Mouse (Mus musculus): ENCODE results near the gene Kbtbd4. TPM values are rescaled to one million over a fixed set of nuclear protein-coding genes. Genes with fewer than 3 reads are reported as not detected.
"Not testable (repeated sequence)": the region's sequence is repeated elsewhere in the genome, so short reads cannot be mapped to it uniquely, and the experiment has no call there.

The Kbtbd4 gene
- polyA plus RNA-seq, 1 experiment from 2014 or later = 57.8 TPM

DNA sequence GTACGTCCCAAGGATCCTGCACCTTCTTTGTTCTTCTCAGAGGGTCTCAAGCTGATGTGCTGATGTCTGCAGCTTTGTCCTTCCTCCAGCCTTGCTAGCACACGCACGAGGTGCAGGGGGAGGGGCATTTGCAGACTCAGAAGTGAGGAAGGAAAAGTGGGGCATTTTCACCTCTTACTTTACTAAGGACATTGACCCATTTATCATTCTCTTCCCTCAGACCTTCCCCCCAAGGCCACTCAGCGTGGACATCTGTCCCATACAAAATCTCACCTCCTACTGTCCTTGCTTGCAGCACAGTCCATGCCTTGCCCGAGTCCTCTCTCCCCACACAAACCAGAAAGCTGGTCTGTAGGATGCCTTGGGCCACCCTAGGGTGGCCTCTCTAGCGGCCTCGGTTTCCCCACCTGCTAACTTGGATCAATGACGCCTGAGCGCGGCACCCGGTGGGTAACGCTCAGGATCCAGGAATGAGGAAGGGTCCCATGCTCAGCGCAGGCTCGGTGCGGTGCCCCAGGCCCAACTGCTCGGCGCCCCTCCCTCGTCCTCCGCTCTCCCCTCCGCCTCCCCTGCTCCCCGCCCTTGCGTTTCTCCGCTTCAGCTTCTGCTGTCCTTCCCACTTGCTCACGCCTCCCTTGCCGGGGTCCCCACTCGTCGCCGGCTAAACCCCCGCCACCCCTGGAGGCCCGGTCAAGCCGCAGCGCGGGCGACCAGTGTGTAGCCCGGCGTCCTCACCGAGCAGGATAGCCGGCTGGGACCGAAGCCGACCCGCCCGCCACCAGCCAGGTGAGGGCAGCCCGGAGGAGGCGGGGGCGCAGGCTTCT is 19.1 kb upstream of the Kbtbd4 start, which contains the start of gene C1qtnf4:
C1qtnf4 (plus strand) TSS at position 643 of the 824 bp plus-strand sequence.
- Histone ChIP-seq H3K4me1 (peaks cover 45% of the 10 kb centered on the region), H3K27ac (replicated peaks) (peak within 1 kb of the TSS; percentile 81), H3K27me3 (ENCODE audit: low read depth, poor library complexity, severe bottlenecking) (peaks cover 82% of the 10 kb centered on the region), H3K4me3 (peak within 1 kb of the TSS; percentile 66), H3K36me3 (no peaks in the 10 kb centered on the region), H3K9me3 (replicated peaks) (no peaks in the 10 kb centered on the region; the same call in 1 of the 2 replicates)
- WGBS = 2% methylated on average over 45 of the region's 45 CpGs
- DNase-seq (ENCODE audit: low spot score) = peak; percentile 66

- peak overlapping the region; percentile 81; the same call in 1 of the 2 replicates for H3K27ac ChIP-seq (replicated peaks)
- DNase-seq (ENCODE audit: low spot score) = no peak
- peaks cover 84% of the 10 kb centered on the region for H3K27me3 ChIP-seq (ENCODE audit: low read depth, poor library complexity, severe bottlenecking)
- 21% methylated on average over 6 of the region's 6 CpGs for WGBS
- H3K4me1 ChIP-seq = peaks cover 44% of the 10 kb centered on the region
- H3K36me3 ChIP-seq = no peaks in the 10 kb centered on the region
- H3K9me3 ChIP-seq (replicated peaks) = no peaks in the 10 kb centered on the region; the same call in 1 of the 2 replicates
- peak overlapping the region; percentile 66 for H3K4me3 ChIP-seq
These were observed 18.1 kb upstream of the Kbtbd4 start for GRCm38 (mm10) chr2:90886436-90886835.

DNA sequence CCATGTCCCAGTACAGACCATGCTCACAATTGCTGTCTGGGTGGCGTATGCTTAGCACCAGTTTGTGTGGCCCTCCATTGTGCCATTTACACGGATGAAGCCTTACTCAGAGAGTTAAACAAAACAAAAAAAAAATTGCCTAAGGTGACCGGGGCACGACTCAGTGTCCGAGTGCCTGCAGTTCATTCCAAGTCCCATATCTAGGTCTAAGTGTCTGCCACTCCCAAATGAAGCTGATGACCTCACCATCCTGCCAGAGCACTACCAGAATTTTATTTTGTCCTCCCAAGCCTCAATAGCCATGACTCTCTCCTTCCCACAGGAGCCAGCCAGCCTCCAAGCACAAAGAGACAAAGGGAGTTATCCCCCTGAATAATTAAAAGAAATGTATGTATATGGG is 16.9 kb upstream of the Kbtbd4 start:
- peaks cover 96% of the 10 kb centered on the region for H3K27me3 ChIP-seq (ENCODE audit: low read depth, poor library complexity, severe bottlenecking)
- no peaks in the 10 kb centered on the region; the same call in 1 of the 2 replicates for H3K9me3 ChIP-seq (replicated peaks)
- WGBS = 76% methylated on average over 5 of the region's 5 CpGs
- H3K4me3 ChIP-seq = no peak overlapping the region
- H3K36me3 ChIP-seq = peaks cover 7% of the 10 kb centered on the region
- no peak overlapping the region for H3K27ac ChIP-seq (replicated peaks)
- peaks cover 47% of the 10 kb centered on the region for H3K4me1 ChIP-seq
- no peak for DNase-seq (ENCODE audit: low spot score)

DNA sequence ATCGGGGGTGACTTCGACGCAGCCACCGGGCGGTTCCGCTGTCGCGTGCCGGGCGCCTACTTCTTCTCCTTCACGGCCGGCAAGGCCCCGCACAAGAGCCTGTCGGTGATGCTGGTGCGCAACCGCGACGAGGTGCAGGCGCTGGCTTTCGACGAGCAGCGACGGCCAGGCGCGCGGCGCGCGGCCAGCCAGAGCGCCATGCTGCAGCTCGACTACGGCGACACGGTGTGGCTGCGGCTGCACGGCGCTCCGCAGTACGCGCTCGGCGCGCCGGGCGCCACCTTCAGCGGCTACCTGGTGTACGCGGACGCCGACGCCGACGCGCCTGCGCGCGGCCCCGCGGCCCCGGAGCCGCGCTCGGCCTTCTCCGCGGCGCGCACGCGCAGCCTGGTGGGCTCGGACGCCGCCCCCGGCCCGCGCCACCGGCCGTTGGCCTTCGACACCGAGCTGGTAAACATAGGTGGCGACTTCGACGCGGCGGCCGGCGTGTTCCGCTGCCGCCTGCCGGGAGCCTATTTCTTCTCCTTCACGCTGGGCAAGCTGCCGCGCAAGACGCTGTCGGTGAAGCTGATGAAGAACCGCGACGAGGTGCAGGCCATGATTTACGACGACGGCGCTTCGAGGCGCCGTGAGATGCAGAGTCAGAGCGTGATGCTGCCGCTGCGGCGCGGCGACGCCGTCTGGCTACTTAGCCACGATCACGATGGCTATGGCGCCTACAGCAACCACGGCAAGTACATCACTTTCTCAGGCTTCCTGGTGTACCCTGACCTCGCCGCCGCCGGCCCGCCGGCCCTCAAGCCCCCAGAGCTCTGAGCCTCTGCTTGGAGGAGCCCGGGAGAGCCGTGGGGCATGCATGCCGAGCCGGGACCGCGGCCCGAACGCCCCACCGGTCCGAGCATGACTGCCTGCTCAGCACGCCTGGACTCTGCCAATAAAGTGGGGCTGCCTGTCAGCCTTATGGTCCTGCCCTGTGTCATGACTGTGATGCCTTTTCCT is 14.7 kb upstream of the Kbtbd4 start:
- Histone ChIP-seq H3K9me3 (replicated peaks) (no peaks in the 10 kb centered on the region), H3K4me1 (peaks cover 43% of the 10 kb centered on the region), H3K36me3 (peaks cover 26% of the 10 kb centered on the region), H3K4me3 (peak overlapping the region; percentile 56), H3K27me3 (ENCODE audit: low read depth, poor library complexity, severe bottlenecking) (peaks cover 78% of the 10 kb centered on the region), H3K27ac (replicated peaks) (peak overlapping the region; percentile 75)
- WGBS = 4% methylated on average over 133 of the region's 133 CpGs
- peak; percentile 59 for DNase-seq (ENCODE audit: low spot score)

- peaks cover 38% of the 10 kb centered on the region for H3K27me3 ChIP-seq (ENCODE audit: low read depth, poor library complexity, severe bottlenecking)
- no peak overlapping the region for H3K4me3 ChIP-seq
- H3K27ac ChIP-seq (replicated peaks) = no peak overlapping the region
- DNase-seq (ENCODE audit: low spot score) = no peak
- no peaks in the 10 kb centered on the region for H3K9me3 ChIP-seq (replicated peaks)
- H3K4me1 ChIP-seq = peaks cover 17% of the 10 kb centered on the region
- WGBS = 92% methylated on average over 6 of the region's 6 CpGs
- H3K36me3 ChIP-seq = peaks cover 65% of the 10 kb centered on the region
These were observed 10.8 kb upstream of the Kbtbd4 start for GRCm38 (mm10) chr2:90893673-90894298.

GRCm38 (mm10) chr2:90894299-90894677 is 10.3 kb upstream of the Kbtbd4 start:
- Histone ChIP-seq H3K36me3 (peaks cover 70% of the 10 kb centered on the region), H3K4me1 (peaks cover 15% of the 10 kb centered on the region), H3K27me3 (ENCODE audit: low read depth, poor library complexity, severe bottlenecking) (peaks cover 33% of the 10 kb centered on the region)
- H3K9me3 ChIP-seq (replicated peaks); H3K27ac ChIP-seq (replicated peaks); DNase-seq (ENCODE audit: low spot score); H3K4me3 ChIP-seq: not testable (repeated sequence)
- 90% methylated on average over 3 of the region's 3 CpGs for WGBS

DNA sequence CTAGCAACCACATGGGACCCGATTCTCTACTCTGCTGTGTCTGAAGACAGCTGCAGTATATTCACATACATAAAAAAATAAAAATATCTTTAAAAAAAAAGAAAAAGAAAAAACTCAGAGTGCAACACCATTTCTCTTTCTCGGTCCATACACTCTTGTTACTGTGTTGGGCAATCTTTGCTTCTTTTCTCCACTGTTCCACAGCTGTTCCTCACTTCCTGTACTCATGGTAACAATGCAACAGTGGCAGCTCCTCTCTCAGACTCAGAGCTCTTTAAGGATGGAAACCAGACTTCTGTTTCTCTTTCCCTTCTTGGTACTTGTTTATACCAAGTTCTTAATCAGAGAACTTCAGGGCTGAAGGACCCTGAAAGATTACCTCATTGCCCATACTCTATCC is 1.1 kb upstream of the Kbtbd4 start:
- Histone ChIP-seq H3K4me1 (peaks cover 27% of the 10 kb centered on the region), H3K27me3 (ENCODE audit: low read depth, poor library complexity, severe bottlenecking) (no peaks in the 10 kb centered on the region), H3K9me3 (replicated peaks) (no peaks in the 10 kb centered on the region), H3K36me3 (peaks cover 73% of the 10 kb centered on the region), H3K4me3 (peak overlapping the region; percentile 93), H3K27ac (replicated peaks) (peak overlapping the region; percentile 97)
- WGBS = 85% methylated on average over 2 of the region's 2 CpGs
- DNase-seq (ENCODE audit: low spot score) = no peak

DNA sequence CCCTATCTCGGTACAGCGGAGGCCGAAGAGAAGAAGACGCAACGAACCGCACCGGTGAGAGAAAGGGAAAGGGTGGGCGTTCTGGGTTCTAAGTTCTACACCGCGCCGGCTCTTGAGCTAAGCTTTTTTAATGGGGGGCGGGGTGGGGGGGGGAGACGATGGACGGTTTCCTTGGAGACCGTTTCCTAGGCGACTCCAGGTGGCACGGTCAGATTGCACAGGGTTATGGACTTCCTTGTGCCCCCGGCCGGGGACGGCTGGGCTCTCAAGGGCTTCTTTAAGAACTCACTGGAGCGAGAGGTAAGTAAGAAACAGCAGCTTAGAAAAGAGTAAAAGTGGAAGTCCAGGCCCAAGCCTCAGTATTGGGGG is 300 bp downstream of the Kbtbd4 start:
- Histone ChIP-seq H3K36me3 (peaks cover 73% of the 10 kb centered on the region), H3K4me3 (peak overlapping the region; percentile 93), H3K27ac (replicated peaks) (peak overlapping the region; percentile 97), H3K27me3 (ENCODE audit: low read depth, poor library complexity, severe bottlenecking) (no peaks in the 10 kb centered on the region), H3K4me1 (peaks cover 27% of the 10 kb centered on the region), H3K9me3 (replicated peaks) (no peaks in the 10 kb centered on the region)
- no peak for DNase-seq (ENCODE audit: low spot score)
- 0% methylated on average over 21 of the region's 21 CpGs for WGBS

DNA sequence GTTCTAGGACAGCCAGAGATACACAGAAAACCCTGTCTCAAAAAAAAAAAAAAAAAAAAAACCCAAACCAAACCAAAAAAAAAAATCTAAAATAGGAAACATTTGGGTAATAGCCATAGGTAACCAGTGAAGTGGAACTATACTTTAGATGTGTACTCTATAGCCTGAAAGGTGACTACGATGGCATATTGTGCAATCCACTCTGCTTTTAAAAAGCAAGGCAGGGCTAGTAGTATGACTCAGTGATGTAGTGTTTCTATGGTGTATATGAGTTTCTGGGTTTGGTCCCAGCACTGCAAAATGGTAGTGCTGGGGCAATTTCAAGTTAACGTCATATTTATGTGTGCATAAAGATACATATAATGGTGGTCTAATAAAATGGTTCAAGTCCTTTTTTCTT is 2.2 kb downstream of the Kbtbd4 start:
- H3K4me3 ChIP-seq = no peak overlapping the region
- DNase-seq (ENCODE audit: low spot score) = no peak
- no peaks in the 10 kb centered on the region for H3K27me3 ChIP-seq (ENCODE audit: low read depth, poor library complexity, severe bottlenecking)
- no peak overlapping the region for H3K27ac ChIP-seq (replicated peaks)
- H3K36me3 ChIP-seq = peaks cover 74% of the 10 kb centered on the region
- no peaks in the 10 kb centered on the region for H3K9me3 ChIP-seq (replicated peaks)
- H3K4me1 ChIP-seq = peaks cover 27% of the 10 kb centered on the region
- 99% methylated on average over 2 of the region's 2 CpGs for WGBS

DNA sequence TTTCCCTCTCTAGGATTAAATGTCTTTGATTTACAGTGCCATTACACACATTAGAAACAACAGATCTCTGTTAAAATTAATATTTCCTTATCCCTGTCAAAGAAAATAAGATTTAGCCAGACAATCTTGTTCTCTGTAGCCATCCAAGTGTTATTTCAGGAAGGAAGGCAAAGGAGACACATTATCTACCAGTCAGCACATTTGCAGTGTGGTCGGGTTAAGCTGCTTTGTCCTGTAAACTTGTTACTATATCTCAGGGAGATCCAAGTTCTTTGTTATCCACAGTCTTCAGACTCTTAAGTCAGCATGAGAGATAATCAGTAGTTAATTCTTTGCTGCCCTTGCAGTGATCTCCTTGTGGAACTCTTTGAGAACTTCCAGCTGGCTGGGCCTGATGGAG is 6.3 kb downstream of the Kbtbd4 start:
- Histone ChIP-seq H3K9me3 (replicated peaks) (no peaks in the 10 kb centered on the region), H3K36me3 (peaks cover 92% of the 10 kb centered on the region), H3K4me1 (peaks cover 14% of the 10 kb centered on the region), H3K27me3 (ENCODE audit: low read depth, poor library complexity, severe bottlenecking) (no peaks in the 10 kb centered on the region), H3K4me3 (no peak overlapping the region), H3K27ac (replicated peaks) (no peak overlapping the region)
- no peak for DNase-seq (ENCODE audit: low spot score)
- 89% methylated on average over 1 of the region's 1 CpGs for WGBS

DNA sequence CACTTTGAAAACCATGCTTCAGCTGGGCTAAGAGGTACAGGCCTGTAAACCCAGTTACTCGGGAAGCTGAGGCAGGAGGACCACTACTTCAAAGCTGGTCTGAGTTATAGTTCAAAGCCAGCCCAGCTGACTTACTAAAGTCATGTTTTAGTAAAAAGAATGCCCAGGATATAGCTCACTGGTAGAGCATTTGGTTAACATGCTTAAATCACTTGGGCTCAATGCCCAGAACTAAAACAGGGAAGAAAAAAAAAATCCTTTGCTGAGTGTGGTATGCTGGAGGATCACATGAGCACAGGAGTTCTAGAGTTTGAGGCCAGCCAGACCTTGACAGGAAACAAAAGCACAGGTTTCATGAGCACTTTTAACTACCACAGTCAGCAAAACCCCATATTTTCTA is 7.1 kb downstream of the Kbtbd4 start:
- Histone ChIP-seq H3K4me1 (peaks cover 18% of the 10 kb centered on the region), H3K27me3 (ENCODE audit: low read depth, poor library complexity, severe bottlenecking) (no peaks in the 10 kb centered on the region), H3K27ac (replicated peaks) (no peak overlapping the region), H3K36me3 (peaks cover 84% of the 10 kb centered on the region), H3K9me3 (replicated peaks) (no peaks in the 10 kb centered on the region), H3K4me3 (no peak overlapping the region)
- DNase-seq (ENCODE audit: low spot score) = no peak
- 85% methylated on average over 1 of the region's 1 CpGs for WGBS

DNA sequence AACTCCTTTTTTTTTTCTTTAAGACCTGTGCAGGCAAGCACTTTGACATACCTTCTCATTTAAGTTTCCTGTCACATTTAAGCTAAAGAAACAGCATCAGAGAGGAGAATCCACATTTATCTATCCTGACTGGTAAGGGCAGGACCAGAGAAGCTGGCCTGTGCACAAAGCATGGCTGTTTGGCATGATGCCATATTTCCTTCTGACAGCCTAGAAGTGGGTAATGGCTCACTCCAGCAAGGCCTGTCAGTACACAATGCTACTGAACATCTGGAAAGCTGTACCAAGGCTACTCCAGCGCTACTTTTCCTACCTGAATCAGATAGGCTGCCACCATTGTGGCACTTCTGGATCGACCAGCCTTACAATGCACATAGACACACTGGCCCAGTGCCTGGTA is 9.1 kb downstream of the Kbtbd4 start:
- 97% methylated on average over 2 of the region's 2 CpGs for WGBS
- no peaks in the 10 kb centered on the region for H3K9me3 ChIP-seq (replicated peaks)
- H3K4me3 ChIP-seq = no peak overlapping the region
- H3K36me3 ChIP-seq = peaks cover 64% of the 10 kb centered on the region
- H3K4me1 ChIP-seq = peaks cover 35% of the 10 kb centered on the region
- DNase-seq (ENCODE audit: low spot score) = no peak
- H3K27me3 ChIP-seq (ENCODE audit: low read depth, poor library complexity, severe bottlenecking) = no peaks in the 10 kb centered on the region
- H3K27ac ChIP-seq (replicated peaks) = no peak overlapping the region
